Mouse (Mus musculus): ENCODE data around the gene Nsrp1.
"Not testable (repeated sequence)": the region's sequence is repeated elsewhere in the genome, so short reads cannot be mapped to it uniquely, and the experiment has no call there.

The Nsrp1 gene

DNA sequence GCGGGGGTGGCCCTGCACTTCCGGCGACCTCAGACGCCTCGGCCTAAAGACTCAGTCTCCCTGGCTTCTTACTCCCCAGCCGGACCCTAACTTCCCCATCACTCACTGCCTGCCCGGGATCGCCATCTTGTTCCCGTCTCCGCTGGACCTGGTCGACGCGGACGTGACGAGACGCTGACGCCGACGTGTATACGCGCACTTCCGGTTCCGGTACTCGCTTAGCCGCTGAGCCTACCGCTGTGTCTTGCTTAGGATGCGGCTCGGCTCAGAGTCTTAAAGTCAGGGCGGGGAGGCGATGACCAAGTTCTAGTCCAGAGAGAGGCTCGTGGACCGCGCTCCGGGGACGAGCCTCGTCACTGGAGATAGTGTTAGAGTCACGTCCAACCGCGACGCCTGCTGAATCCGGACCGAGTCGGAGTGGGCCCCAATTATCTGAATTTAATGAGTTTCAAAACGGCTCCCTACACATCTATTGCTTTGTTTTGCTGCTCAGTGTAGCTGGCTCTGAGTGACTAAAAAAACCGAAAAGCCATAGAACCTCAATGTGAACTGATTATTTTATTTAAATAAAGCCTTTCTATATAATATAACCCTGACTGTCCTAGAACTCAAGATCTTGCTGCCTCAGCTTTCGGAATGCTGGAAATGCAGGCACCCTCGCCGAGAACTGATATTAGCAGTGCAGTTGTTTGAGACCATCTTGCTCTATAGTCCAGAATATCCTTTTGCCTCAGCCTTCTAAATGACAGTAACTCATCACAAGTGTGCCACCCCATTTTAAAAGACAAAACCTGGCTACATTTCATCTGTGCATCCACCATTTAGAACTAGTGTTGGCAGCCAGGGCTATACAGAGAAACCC lies at the start of gene Nsrp1:
TSS of gene Nsrp1 (minus strand) at position 163 of the 862 bp plus-strand sequence.
- peak; percentile 84 for DNase-seq (ENCODE audit: low spot score)

DNA sequence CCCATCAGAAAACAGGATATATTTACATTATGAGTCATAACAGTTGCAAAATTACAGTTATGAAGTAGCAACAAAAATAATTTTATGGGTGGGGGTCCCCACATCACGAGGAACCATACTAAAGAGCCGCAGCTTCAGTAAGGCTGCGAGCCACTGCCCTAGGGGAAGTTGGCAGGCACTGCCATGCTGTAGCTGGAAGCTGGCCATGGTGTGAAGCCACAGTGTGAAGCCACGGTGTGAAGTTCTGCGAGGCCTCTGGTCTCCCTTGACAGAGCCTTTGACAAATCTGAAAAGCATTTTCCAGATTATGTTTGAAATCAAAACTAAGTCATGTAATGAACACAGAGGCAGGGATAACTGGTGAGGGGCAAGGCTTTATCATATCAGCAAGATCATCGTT lies 32.9 kb upstream of the Nsrp1 start:
- DNase-seq (ENCODE audit: low spot score) = no peak

DNA sequence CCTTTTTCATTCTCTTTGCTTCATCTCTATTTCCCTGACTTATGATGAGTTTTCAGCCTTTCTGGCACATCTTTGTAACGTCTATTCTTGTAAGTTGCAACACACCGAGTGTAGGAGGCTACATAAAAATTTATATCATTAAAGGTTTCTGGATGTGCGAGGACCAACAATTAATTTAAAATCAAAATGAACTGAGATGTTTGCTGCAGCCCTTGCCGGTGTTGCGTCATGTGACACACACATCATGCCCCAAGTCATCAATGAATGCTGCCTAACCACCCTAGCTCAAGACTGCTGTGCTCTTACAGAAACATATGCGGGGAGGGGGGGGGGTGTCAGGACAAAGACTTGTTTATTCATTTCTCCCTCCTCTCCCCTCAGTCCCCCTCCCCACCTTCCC lies 30.2 kb upstream of the Nsrp1 start:
- no peak for DNase-seq (ENCODE audit: low spot score)

DNA sequence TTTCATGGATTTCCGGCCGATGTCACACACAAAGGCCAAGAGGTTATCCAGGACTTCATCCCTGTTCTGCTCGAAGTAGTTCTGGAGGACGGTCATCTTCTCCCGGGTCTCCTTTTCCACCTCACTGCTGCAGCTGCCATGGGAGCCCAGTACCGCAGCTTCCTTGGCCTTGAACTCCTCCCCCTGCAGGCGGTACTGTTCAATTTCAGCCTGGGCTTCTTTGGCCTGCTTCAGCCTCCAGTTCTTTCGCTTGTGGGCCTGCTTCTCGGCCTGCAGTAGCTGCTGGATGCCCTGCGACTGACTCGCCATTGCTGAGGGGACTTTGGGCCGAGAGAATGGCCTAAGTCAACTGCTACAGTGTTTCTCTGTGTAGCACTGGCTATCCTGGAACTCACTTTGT lies 29.6 kb upstream of the Nsrp1 start:
- not testable (repeated sequence) for DNase-seq (ENCODE audit: low spot score)

GRCm38 (mm10) chr11:77106961-77107360 lies 28.7 kb upstream of the Nsrp1 start:
- DNase-seq (ENCODE audit: low spot score) = no peak

- DNase-seq (ENCODE audit: low spot score) = peak; percentile 14
Observed at GRCm38 (mm10) chr11:77100137-77100937, 22.1 kb upstream of the Nsrp1 start.

DNA sequence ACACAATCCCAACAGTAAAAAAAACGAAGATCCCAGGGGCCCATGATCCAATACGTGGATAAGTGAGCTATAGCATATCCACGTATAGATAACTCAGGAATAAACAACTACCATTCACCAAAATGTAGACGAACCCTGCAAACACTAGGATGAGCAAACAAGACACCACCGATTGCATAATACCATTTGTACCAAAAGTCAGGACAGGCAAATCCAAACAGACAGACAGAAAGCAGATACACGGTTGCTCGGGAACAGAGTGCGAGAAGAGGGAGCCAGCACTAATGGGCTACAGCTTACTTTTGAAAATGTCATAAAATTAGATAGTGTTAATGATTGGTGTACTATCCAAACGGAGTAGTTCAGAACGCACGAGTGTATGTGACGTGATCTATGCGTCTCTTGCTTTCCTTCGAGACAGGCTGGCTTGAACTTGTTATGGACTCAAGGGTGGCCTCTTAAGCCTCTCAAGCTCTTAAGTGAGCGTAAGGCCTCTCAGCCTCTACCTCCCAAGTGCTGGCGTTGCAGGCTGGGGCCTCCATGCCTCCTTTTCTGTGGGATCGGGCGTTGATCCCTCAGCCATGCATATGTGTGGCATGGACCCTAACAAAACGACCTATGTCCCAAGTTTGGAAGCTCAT lies 20.2 kb upstream of the Nsrp1 start:
- DNase-seq (ENCODE audit: low spot score) = no peak

GRCm38 (mm10) chr11:77096991-77097390 lies 18.8 kb upstream of the Nsrp1 start:
- DNase-seq (ENCODE audit: low spot score) = no peak

- DNase-seq (ENCODE audit: low spot score) = no peak
Observed at GRCm38 (mm10) chr11:77096581-77096980, 18.3 kb upstream of the Nsrp1 start.

GRCm38 (mm10) chr11:77095206-77095605 lies 17.0 kb upstream of the Nsrp1 start:
- no peak for DNase-seq (ENCODE audit: low spot score)

GRCm38 (mm10) chr11:77094136-77094535 lies 15.9 kb upstream of the Nsrp1 start:
- no peak for DNase-seq (ENCODE audit: low spot score)

GRCm38 (mm10) chr11:77093208-77093607 lies 15.0 kb upstream of the Nsrp1 start:
- no peak for DNase-seq (ENCODE audit: low spot score)

DNA sequence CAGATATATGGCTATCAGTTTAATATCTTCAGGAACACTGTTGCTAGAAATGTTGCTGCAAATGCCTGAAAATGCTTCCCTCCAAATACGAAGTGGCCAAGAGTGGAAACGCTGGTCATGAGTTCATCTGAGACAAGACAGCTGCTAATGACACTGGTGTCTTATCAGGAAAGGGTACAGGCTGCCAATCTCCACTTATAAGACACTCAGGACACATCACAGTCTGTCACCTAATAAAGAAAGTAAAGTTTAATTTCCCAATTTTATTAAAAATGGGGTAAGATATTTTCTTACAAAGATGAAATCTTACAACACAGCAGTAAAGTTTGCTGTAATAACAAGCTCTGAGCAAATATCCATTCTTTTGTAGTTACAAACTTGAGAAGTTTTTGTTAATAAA lies 10.9 kb upstream of the Nsrp1 start:
- DNase-seq (ENCODE audit: low spot score) = no peak

- DNase-seq (ENCODE audit: low spot score) = no peak
Observed at GRCm38 (mm10) chr11:77087004-77087403, 8.8 kb upstream of the Nsrp1 start.

DNA sequence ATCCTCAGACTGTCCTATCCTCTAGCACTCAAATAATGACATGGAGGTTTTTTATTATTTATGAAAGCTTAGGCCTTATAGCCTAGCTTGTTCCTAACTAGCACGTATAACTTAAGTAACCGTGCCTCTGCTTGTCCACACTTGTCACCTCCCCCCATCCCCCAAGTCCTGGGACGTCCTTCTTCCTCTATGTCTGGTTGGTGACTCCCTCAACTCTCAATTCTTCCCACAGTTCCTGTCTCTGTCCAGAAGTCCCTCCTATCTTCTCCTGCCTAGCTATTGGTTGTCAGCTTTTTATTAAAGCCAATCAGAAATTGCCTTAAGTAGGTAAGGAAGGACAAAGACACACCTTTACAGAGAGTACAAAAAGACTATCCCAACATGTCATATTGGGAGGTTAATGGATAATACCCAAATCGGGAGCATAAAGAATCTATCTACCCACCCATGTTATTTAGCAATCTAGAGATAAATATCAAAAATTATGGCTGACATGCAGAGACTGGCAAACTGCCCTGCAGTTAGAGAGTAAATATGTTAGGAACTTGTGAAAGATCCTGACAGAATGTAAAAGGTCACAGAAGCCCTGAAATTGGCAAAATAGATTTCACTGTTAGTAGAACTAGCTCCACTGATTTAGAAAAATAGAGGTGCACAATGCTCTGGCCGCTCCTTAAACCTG lies 5.9 kb upstream of the Nsrp1 start:
- DNase-seq (ENCODE audit: low spot score) = no peak

DNA sequence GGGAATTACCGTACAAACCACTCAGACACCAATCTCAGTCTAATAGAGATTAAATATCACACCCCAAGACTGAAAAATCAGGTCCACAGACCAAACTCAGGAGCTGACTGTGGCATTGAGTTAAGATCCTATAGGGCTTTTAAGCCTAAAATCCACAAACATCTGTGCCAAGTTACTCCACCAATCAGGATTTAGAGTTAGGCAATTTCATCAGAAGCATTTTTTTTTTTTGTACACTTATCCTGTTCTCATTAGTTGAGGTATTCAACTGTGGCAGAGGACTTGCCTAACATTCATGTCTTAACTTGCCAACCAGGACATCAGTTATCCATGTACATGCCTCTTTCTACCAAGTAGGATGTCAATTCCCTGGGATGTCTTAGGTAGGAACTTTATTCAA lies 1.1 kb upstream of the Nsrp1 start:
- no peak for DNase-seq (ENCODE audit: low spot score)

- no peak for DNase-seq (ENCODE audit: low spot score)
Observed at GRCm38 (mm10) chr11:77077792-77078191, 443 bp downstream of the Nsrp1 start.

- DNase-seq (ENCODE audit: low spot score) = not testable (repeated sequence)
Observed at GRCm38 (mm10) chr11:77077331-77077730, 904 bp downstream of the Nsrp1 start.

DNA sequence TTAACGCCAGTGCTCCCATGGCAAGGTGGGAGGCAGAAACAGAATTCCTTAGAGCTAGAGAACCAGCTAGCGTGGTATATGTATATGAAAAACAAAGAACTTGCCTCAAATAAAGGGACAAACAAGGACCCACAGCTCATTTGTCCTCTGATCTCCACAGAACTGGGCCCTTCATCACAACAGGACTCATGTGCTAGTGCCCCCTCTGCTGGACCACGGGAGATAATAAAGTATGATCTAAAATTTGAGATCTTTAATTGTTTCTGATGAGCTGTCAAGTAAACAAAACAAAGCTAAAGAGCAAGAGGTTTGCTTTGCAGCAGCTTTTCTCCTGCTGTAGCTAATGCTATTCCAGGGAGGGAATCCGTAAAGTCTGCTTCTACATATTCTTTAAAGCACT lies 7.5 kb downstream of the Nsrp1 start:
- DNase-seq (ENCODE audit: low spot score) = no peak

GRCm38 (mm10) chr11:77068825-77069224 lies 9.4 kb downstream of the Nsrp1 start:
- no peak for DNase-seq (ENCODE audit: low spot score)

DNA sequence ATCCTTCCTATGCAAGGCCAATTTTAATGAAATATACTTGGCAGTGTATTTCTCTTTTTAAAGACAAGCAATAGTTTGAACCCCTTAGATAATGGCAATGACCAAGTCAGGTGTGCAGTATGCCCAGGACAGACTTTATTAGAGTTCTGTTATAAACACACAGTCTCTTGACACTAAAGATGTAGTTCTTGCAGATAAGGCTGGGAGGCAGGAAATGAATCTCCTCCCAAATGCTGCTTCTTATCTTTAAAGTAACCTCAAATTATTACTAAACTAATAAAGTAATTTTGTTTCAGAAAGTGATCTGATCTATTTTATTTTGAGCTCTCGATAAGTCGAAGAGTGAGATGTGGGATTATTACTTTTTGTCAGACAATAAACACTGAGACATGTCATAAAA lies 14.8 kb downstream of the Nsrp1 start:
- no peak for DNase-seq (ENCODE audit: low spot score)

DNA sequence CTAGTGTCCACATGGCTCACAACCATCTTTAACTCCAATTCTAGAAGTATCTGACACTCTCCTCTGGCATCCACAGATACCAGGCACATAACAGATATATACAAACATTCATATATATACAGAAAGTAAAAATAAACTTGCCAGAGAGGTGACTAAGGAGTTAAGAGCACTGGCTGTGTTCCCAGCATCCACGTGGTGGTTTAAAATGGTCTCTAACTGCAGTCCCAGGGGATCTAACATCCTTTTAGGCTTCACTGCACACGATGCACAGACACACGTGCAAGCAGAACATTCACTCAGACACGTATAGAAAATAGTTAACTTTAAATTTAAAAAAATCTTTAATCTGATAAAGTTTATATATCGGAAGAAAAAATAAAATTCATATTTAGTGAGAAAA lies 16.3 kb downstream of the Nsrp1 start:
- no peak for DNase-seq (ENCODE audit: low spot score)

All from ovary, adult 18-20 months (tissue).